Mouse (Mus musculus) intestine, embryonic 14.5 days (tissue): ENCODE measurements around the gene Bmp8a. TPM values are rescaled to one million over a fixed set of nuclear protein-coding genes. Genes with fewer than 3 reads are reported as not detected.
A peak's percentile ranks its signal among the peaks of the same experiment; 100 is the strongest.
"Not testable (repeated sequence)": the region's sequence is repeated elsewhere in the genome, so short reads cannot be mapped to it uniquely, and the experiment has no call there.

Experiments
- ATAC-seq: fragments of 200-750 bp; cut with Nextera tagmentation; replicated peaks from 2 replicates; pipeline ENCODE4 v1.8.0; 2017; ENCODE audit warnings: low read depth, moderate number of reproducible peaks, moderate TSS enrichment, moderate library complexity; ENCODE audit not compliant: low FRiP score, low TSS enrichment
- DNase-seq: peaks from one replicate; pipeline ENCODE4 v3.0.0-alpha.2; 2018; ENCODE audit warnings: low spot score
- H3K27ac ChIP-seq: fragments of 300-500 bp; sonication (generic); 2 replicates; pipeline ENCODE4 v1.5.1; 2014; ENCODE audit warnings: low read depth, mild to moderate bottlenecking, control low read depth
- H3K27me3 ChIP-seq: fragments of 300-500 bp; sonication (generic); replicated peaks from 2 replicates; pipeline ENCODE4 v1.6.1; 2014; ENCODE audit warnings: low read length, control low read depth; ENCODE audit not compliant: control insufficient read depth, insufficient read depth
- H3K36me3 ChIP-seq: fragments of 300-500 bp; sonication (generic); 2 replicates; pipeline ENCODE4 v1.6.1; 2014; ENCODE audit warnings: low read length, control low read depth; ENCODE audit not compliant: control insufficient read depth, insufficient read depth
- H3K4me1 ChIP-seq: fragments of 300-500 bp; sonication (generic); replicated peaks from 2 replicates; pipeline ENCODE4 v1.6.1; 2014; ENCODE audit warnings: low read length, control low read depth, mixed read lengths; ENCODE audit not compliant: control insufficient read depth, insufficient read depth
- H3K4me2 ChIP-seq: fragments of 300-500 bp; sonication (generic); 2 replicates; pipeline ENCODE4 v1.6.1; 2014; ENCODE audit warnings: low read length
- H3K4me3 ChIP-seq: fragments of 300-500 bp; sonication (generic); 2 replicates; pipeline ENCODE4 v1.5.1; 2014; ENCODE audit warnings: low read depth, low read length, control low read depth, mixed read lengths
- H3K9ac ChIP-seq: fragments of 300-500 bp; sonication (generic); 2 replicates; pipeline ENCODE4 v1.6.1; 2014; ENCODE audit warnings: mild to moderate bottlenecking, low read length
- H3K9me3 ChIP-seq: fragments of 300-500 bp; sonication (generic); 2 replicates; pipeline ENCODE4 v1.6.1; 2016; ENCODE audit warnings: low read length, control low read depth; ENCODE audit not compliant: control insufficient read depth
- WGBS: fragments of 180-500 bp; shearing (Covaris S2); extraction: QIAGEN DNeasy Blood & Tissue Kit; methylation state at CpG from one replicate; pipeline ENCODE4 v1.1.7; 2014; 5-methylcytosine and 5-hydroxymethylcytosine counted together
- polyA plus RNA-seq: library from polyadenylated mRNA; unstranded; fragments of >200 nt; fragmentation: Nextera tagmentation; extraction: Ambion mirVana; gene quantifications from 2 replicates; pipeline ENCODE4 v1.2.1, GENCODE M21; 2014

The Bmp8a gene
- polyA plus RNA-seq, 1 experiment from 2014 or later = 0.19 TPM

DNA sequence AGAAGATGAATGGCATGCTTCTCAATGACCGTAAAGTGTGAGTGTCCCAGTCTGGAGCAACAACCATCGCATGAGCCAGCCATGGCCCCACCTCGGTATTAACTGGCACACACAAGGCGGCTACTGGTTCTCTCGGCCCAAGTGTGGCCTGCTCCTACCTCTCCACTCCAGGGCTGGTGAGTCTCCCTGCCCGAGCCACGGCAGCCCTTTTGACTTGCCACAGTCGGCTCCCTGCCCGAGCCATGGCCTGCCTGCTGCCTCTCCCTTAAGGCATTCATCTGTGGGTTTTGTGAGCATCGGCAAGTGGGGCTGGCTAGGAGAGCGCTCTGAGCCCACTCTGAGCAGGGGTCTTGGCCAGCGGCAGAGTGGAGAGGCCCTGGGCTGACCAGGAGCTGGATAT, 54.0 kb downstream of the Bmp8a start:
- Histone ChIP-seq H3K27ac (no peak overlapping the region), H3K4me3 (no peak overlapping the region), H3K4me2 (no peak overlapping the region), H3K9me3 (no peaks in the 10 kb centered on the region), H3K4me1 (peaks cover 20% of the 10 kb centered on the region), H3K9ac (no peak overlapping the region), H3K36me3 (peaks cover 90% of the 10 kb centered on the region), H3K27me3 (no peaks in the 10 kb centered on the region)
- 93% methylated on average over 12 of the region's 12 CpGs for WGBS
- ATAC-seq = no peak
- no peak for DNase-seq

DNA sequence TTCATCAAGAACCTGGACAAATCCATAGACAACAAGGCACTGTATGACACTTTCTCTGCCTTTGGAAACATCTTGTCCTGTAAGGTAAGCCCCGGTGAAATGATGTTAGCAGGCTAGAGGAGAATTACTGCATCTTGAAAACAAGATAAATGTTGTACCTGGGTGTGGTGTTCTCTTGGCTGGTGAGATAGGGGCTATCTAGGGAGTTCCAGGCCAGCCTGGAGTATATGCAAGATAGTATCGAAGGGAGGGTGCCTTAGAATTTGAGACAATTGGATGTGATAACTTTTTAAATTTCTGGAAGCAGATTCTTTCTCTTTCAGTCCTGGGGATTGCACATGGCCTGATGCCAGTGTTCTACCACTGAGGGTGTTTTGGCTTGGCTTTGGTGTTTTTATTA, 56.3 kb downstream of the Bmp8a start:
- WGBS = 94% methylated on average over 2 of the region's 2 CpGs
- ATAC-seq = no peak
- H3K36me3 ChIP-seq = peaks cover 67% of the 10 kb centered on the region
- H3K4me2 ChIP-seq = no peak overlapping the region
- no peak for DNase-seq
- no peaks in the 10 kb centered on the region for H3K27me3 ChIP-seq
- peaks cover 21% of the 10 kb centered on the region for H3K4me1 ChIP-seq
- no peaks in the 10 kb centered on the region for H3K9me3 ChIP-seq
- H3K27ac ChIP-seq = no peak overlapping the region
- no peak overlapping the region for H3K9ac ChIP-seq
- no peak overlapping the region for H3K4me3 ChIP-seq

DNA sequence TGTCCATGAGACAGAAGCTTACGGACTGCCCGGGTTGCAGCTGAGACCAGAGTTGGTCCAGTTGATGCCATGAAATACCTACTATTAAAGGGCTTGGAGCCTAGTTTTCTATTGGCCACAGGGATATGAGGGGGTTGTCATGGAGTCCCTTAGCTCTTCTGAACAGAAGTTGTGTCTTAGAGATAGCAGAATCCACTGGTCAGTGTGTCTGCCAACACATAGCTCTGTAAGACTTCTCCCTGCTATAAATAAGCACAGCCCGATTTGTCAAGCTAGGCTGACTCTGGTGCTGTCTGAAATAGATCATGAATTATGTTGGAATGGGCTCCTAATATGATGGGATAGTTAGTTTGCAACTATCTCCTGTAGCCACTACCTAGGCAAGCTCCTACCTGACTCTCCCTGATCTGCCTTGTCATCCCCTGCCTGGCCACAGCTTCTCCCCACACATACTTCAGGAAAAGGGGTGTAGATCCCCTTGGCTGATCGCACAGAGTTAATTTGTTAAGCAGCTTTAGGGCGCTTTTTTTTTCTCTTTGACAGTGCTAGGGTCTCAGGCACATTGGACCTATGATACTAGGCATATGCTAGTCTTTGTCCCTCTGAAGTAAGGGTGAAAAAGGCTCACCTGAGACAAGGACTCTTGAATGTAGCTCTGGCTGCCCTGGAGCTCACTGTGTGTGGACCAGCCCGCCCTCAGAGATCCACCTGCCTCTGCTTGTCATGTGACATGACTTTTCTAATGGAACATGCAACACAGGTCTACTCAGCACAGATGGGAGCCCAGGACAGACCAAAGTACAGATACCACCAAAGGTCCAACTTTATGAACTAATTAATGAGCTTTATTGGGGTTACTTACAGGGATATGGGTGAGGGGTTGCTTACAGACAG, 58.1 kb downstream of the Bmp8a start:
- WGBS = 66% methylated on average over 6 of the region's 6 CpGs
- Histone ChIP-seq H3K9ac (peak overlapping the region; percentile 62), H3K27ac (no peak overlapping the region), H3K27me3 (no peaks in the 10 kb centered on the region), H3K4me3 (peak overlapping the region; percentile 62), H3K36me3 (peaks cover 49% of the 10 kb centered on the region), H3K4me2 (peak overlapping the region; percentile 70), H3K9me3 (no peaks in the 10 kb centered on the region), H3K4me1 (peaks cover 21% of the 10 kb centered on the region)
- DNase-seq = no peak
- ATAC-seq = no peak

DNA sequence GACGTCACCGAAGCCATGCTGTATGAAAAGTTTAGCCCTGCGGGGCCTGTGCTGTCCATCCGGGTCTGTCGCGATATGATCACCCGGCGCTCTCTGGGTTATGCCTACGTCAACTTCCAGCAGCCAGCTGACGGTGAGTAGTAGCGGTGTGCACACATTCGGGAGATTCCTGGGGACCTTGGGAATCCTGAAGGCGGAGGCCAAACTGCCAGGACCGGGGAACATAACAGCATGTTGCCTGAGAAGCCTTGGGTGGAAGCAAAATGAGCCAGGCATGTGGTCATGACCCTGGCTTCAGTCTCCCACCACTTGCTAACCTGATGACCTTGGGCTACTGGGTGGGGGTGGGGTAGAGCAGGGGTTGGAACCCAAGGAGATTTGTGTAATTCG, 59.4 kb downstream of the Bmp8a start:
- H3K27ac ChIP-seq, ATAC-seq, DNase-seq, H3K27me3 ChIP-seq, H3K9me3 ChIP-seq: not testable (repeated sequence)
- Histone ChIP-seq H3K4me1 (peaks cover 21% of the 10 kb centered on the region), H3K4me3 (peak overlapping the region; percentile 62), H3K9ac (peak overlapping the region; percentile 62), H3K36me3 (peaks cover 36% of the 10 kb centered on the region), H3K4me2 (peak overlapping the region; percentile 70)
- under 1% methylated on average over 12 of the region's 15 CpGs for WGBS

DNA sequence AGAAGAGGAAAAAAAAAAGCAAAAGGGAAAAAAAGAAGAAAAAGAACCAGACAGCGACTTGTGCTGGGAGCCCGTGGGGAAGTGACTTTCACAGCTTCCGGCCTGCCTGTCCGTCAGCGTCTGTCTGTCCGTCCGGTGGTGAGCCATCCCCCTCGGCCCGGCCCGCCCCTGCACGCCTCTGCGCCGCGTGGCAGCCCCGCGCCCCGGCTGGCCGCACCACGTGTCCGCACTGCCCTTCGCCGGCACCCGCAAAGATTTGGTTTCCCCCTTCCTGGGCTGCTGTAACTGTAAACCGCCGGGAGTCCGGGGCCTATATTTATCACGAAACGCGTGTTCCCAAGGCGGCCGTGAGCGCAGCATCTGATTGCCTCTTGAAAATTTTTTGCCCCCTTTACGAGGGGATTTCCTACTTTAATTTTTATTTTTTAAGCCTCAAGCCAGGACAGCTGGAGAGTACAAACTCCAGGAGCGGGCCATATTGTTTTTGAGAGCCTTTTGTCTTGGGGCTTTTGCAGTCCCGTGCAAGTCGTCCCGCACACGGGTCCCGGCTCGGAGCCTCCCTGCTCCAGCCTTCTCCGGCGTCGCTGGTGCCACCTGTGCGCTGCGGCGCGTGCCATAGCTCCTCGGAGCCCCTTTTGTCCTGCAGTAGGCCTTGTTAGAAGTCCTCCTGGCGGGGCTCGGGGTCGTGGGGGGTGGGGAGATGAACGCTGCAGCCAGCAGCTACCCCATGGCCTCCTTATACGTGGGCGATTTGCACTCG, 60.0 kb downstream of the Bmp8a start:
- ATAC-seq = peak; percentile 61
- Histone ChIP-seq H3K27ac (peak overlapping the region; percentile 71; the same call in 1 of the 2 replicates), H3K4me1 (peaks cover 21% of the 10 kb centered on the region), H3K4me3 (peak overlapping the region; percentile 62), H3K9ac (peak overlapping the region; percentile 62), H3K4me2 (peak overlapping the region; percentile 70), H3K36me3 (peaks cover 30% of the 10 kb centered on the region)
- not testable (repeated sequence) for H3K9me3 ChIP-seq, H3K27me3 ChIP-seq, DNase-seq
- under 1% methylated on average over 41 of the region's 55 CpGs for WGBS

DNA sequence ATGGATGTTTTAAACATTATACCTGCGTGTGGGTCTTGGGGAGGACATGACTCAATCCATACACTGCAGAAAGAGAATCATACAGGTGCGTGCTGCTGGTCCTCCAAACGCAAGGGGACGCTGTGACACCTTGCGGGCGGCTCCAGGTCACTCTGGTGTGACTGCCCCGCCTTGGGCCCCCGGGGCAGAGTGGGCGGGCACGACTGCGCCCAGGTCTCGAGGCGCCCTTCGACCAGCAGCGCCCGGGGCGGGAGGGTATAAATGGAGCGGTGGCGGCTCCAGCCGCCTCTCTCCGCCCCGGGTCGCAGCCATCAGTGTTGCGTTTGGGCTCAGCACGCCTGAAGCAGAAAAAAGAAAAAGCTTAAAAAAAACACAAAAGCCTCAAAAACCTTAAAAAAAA, 60.6 kb downstream of the Bmp8a start:
- Histone ChIP-seq H3K27me3 (no peaks in the 10 kb centered on the region), H3K4me3 (peak overlapping the region; percentile 62), H3K9me3 (no peaks in the 10 kb centered on the region), H3K4me1 (peaks cover 21% of the 10 kb centered on the region), H3K9ac (peak overlapping the region; percentile 62), H3K36me3 (peaks cover 24% of the 10 kb centered on the region), H3K4me2 (peak overlapping the region; percentile 70), H3K27ac (peak overlapping the region; percentile 71; the same call in 1 of the 2 replicates)
- ATAC-seq (peak; percentile 94), DNase-seq (peak; percentile 95)
- under 1% methylated on average over 25 of the region's 25 CpGs for WGBS

DNA sequence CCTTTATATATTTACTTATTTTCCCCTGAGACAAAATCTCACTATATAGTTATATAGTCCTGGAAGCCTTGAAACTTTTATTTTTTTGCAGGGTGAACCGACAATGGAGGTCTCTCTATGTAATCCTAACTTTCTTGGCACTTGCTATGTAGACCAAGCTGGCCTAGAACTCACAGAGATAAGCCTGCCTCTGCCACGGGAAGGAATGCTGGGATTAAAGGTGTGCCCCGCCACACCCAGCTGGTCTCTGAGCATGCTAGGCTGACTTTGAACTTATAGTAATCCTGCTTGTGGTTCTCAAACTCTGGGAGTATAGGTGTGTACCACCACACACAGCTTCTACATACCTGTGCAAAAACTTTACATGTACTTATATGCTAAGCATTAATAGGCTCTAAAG, 62.9 kb downstream of the Bmp8a start:
- 83% methylated on average over 3 of the region's 3 CpGs for WGBS
- 0 out of 2 replicates have a peak, but pooled peaks cover 3% of the 10 kb centered on the region for H3K36me3 ChIP-seq

DNA sequence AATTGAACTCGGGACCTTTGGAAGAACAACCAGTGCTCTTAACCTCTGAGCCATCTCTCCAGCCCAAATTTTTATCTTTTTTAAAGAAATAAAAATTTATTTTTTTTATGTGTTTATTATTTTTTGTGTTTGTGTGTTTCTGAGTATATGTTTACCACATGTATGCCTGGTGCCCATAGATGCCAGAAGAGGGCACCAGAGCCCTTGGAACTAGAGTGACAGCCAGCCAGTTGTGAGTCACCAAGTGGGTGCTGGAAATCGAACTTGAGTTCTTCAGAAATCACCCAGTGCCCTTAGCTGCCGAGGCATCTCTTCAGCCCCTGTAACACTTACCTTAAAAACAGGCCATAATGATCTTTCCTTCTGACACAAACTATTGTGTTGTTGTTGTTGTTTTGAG, 72.0 kb downstream of the Bmp8a start:
- H3K9ac ChIP-seq = no peak overlapping the region
- no peaks in the 10 kb centered on the region for H3K36me3 ChIP-seq
- H3K27ac ChIP-seq = no peak overlapping the region
- no peak for DNase-seq
- no peak for ATAC-seq
- H3K4me2 ChIP-seq = no peak overlapping the region
- H3K4me1 ChIP-seq = no peaks in the 10 kb centered on the region
- H3K9me3 ChIP-seq = no peaks in the 10 kb centered on the region
- H3K27me3 ChIP-seq = no peaks in the 10 kb centered on the region
- 91% methylated on average over 3 of the region's 3 CpGs for WGBS
- H3K4me3 ChIP-seq = no peak overlapping the region

More for the DNA sequence above, 62.9 kb downstream of the Bmp8a start:
- no peak overlapping the region for H3K9ac ChIP-seq
- DNase-seq = no peak
- H3K4me1 ChIP-seq = peaks cover 11% of the 10 kb centered on the region
- H3K9me3 ChIP-seq = no peaks in the 10 kb centered on the region
- no peak overlapping the region for H3K4me3 ChIP-seq
- no peaks in the 10 kb centered on the region for H3K27me3 ChIP-seq
- H3K27ac ChIP-seq = no peak overlapping the region
- no peak for ATAC-seq
- H3K4me2 ChIP-seq = no peak overlapping the region
